Mouse (Mus musculus) neural tube, embryonic 13.5 days (tissue): ENCODE measurements around the gene Vmn1r84. TPM values are rescaled to one million over a fixed set of nuclear protein-coding genes. Genes with fewer than 3 reads are reported as not detected.

ENCODE experiments used
- ATAC-seq: fragments of 200-750 bp; cut with Nextera tagmentation; 2 replicates; pipeline ENCODE4 v1.8.0; 2017; ENCODE audit warnings: low read depth, mild to moderate bottlenecking, moderate TSS enrichment, moderate library complexity
- H3K27ac ChIP-seq: fragments of 300-500 bp; sonication (generic); replicated peaks from 2 replicates; pipeline ENCODE4 v1.5.1; 2015; ENCODE audit warnings: moderate library complexity, mild to moderate bottlenecking, inconsistent platforms
- H3K27me3 ChIP-seq: fragments of 300-500 bp; sonication (generic); 2 replicates; pipeline ENCODE4 v1.6.1; 2015; ENCODE audit warnings: mild to moderate bottlenecking, inconsistent platforms
- H3K36me3 ChIP-seq: fragments of 300-500 bp; sonication (generic); 2 replicates; pipeline ENCODE4 v1.6.1; 2015; ENCODE audit warnings: mild to moderate bottlenecking, inconsistent platforms
- H3K4me1 ChIP-seq: fragments of 300-500 bp; sonication (generic); replicated peaks from 2 replicates; pipeline ENCODE4 v1.6.1; 2015; ENCODE audit warnings: inconsistent platforms
- H3K4me2 ChIP-seq: fragments of 300-500 bp; sonication (generic); 2 replicates; pipeline ENCODE4 v1.6.1; 2015; ENCODE audit warnings: inconsistent platforms, mild to moderate bottlenecking, moderate library complexity
- H3K4me3 ChIP-seq: fragments of 300-500 bp; sonication (generic); 2 replicates; pipeline ENCODE4 v1.5.1; 2015; ENCODE audit warnings: mild to moderate bottlenecking, inconsistent platforms
- H3K9ac ChIP-seq: fragments of 300-500 bp; sonication (generic); 2 replicates; pipeline ENCODE4 v1.6.1; 2015; ENCODE audit warnings: moderate library complexity, mild to moderate bottlenecking, inconsistent platforms
- H3K9me3 ChIP-seq: fragments of 300-500 bp; sonication (generic); 2 replicates; pipeline ENCODE4 v1.6.1; 2016; ENCODE audit warnings: inconsistent platforms
- WGBS: fragments of 180-500 bp; shearing (Covaris S2); methylation state at CpG from one replicate; pipeline ENCODE4 v1.1.7; 2015; 5-methylcytosine and 5-hydroxymethylcytosine counted together
- microRNA-seq: library from miRNA; unstranded; fragments of <30 nt; microRNA quantifications from one replicate; pipeline ENCODE4, GENCODE M21; 2016
- polyA plus RNA-seq: library from polyadenylated mRNA; unstranded; fragments of >200 nt; fragmentation: Nextera tagmentation; extraction: Ambion mirVana; gene quantifications from 2 replicates; pipeline ENCODE4 v1.2.1, GENCODE M21; 2015

Vmn1r84 gene
- polyA plus RNA-seq = not detected in 2 replicates

- Histone ChIP-seq H3K36me3 (no peaks in the 10 kb centered on the region), H3K4me1 (no peaks in the 10 kb centered on the region), H3K4me2 (no peak within 1 kb of the TSS), H3K9me3 (peaks cover 12% of the 10 kb centered on the region; the same call in 1 of the 2 replicates), H3K27ac (no peak within 1 kb of the TSS), H3K4me3 (no peak within 1 kb of the TSS), H3K27me3 (no peaks in the 10 kb centered on the region), H3K9ac (no peak within 1 kb of the TSS)
- WGBS = 67% methylated on average over 1 of the region's 1 CpGs
- ATAC-seq = no peak
These were observed at the start of gene Vmn1r84 for GRCm38 (mm10) chr7:12369173-12369572. Vmn1r84 (minus strand) TSS chr7:12369273.

DNA sequence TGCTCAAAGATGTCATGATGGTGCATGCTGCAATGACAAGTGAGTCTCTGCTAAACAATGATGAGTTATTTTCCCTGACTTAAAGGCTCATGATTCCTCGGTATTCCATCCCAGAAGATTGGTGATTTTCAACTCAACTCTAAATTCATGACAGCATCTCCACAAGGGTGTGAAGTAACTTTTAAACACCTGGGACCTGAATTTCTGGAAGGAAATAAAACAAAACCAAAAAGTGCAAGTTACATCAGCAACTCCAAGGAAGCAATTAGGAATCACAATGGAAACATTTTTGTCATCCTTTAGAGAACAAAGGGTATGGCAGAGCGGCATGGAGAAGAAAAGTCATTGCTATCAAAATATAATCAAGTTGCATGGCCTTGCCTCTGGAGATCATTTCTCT, 39.7 kb downstream of the Vmn1r84 start, which contains the start of gene Vmn1r83:
Vmn1r83 (minus strand) TSS at position 101 of the 400 bp plus-strand sequence.
- no peak within 1 kb of the TSS for H3K27ac ChIP-seq
- H3K4me2 ChIP-seq = no peak within 1 kb of the TSS
- no peaks in the 10 kb centered on the region for H3K27me3 ChIP-seq
- no peaks in the 10 kb centered on the region for H3K4me1 ChIP-seq
- no peaks in the 10 kb centered on the region for H3K36me3 ChIP-seq
- H3K4me3 ChIP-seq = no peak within 1 kb of the TSS
- peaks cover 24% of the 10 kb centered on the region for H3K9me3 ChIP-seq
- no peak for ATAC-seq
- H3K9ac ChIP-seq = no peak within 1 kb of the TSS
- WGBS = 84% methylated on average over 2 of the region's 2 CpGs

Small RNA genes lying within 50 kb of the gene (microRNA-seq; reads per million reads assigned to microRNA genes)
- not detected for gene Gm23521

Other genes with a start within 250 kb of the Vmn1r84 start
- not detected in 2 replicates for gene Vmn1r78, start 219.0 kb downstream of the Vmn1r84 start, polyA plus RNA-seq
- not detected in 2 replicates for gene Vmn1r79, start 198.0 kb downstream of the Vmn1r84 start, polyA plus RNA-seq
- gene Vmn1r80, start 180.0 kb downstream of the Vmn1r84 start, polyA plus RNA-seq = not detected in 2 replicates
- gene Vmn1r81, start 101.0 kb downstream of the Vmn1r84 start, polyA plus RNA-seq = not detected in 2 replicates
- not detected in 2 replicates for gene Vmn1r82, start 68.8 kb downstream of the Vmn1r84 start, polyA plus RNA-seq
- gene Vmn1r83, start 39.8 kb downstream of the Vmn1r84 start, polyA plus RNA-seq = not detected in 2 replicates
- 6.6 and 6.8 TPM in 2 replicates for gene Zfp551, start 53.5 kb upstream of the Vmn1r84 start, polyA plus RNA-seq
- 42.3 and 43.9 TPM in 2 replicates for gene Zfp606, start 109.0 kb upstream of the Vmn1r84 start, polyA plus RNA-seq
- not detected in 2 replicates for gene 2900092C05Rik, start 143.2 kb upstream of the Vmn1r84 start, polyA plus RNA-seq
- not detected in 2 replicates for gene Vmn2r53, start 239.5 kb upstream of the Vmn1r84 start, polyA plus RNA-seq